Mouse (Mus musculus) B cell, adult 2 months (primary cell): ENCODE measurements around the gene Cnksr1.

Experiments used
- DNase-seq, 2 experiments: peaks; one replicate each; pipeline ENCODE4 v3.0.0; 2022

The Cnksr1 gene

DNA sequence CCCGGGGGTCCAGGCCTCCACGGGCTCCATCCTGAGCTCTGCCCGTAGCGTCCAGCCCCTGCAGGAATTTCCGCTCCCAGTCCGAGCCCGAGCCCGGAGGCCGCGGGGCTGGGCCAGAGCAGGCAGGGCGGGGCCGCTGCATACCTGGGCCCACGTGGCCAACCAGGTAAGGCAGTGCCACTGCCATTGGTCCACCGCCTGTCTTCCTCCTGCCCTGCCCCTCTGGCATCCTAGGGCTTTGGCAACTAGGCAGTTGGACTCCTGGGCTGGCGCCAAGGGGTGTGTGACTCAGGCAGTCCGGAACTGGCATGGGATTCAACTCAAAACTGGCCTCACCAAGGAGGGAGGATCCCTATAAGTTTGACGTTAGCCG is at the start of gene Cnksr1:
TSS of gene Cnksr1 (minus strand) at position 121 of the 373 bp plus-strand sequence.
- DNase-seq: no peak

- peak; percentile 76 to 78 for DNase-seq
These were observed 49.4 kb upstream of the Cnksr1 start, which contains the start of gene Pdik1l for GRCm38 (mm10) chr4:134287575-134288025. TSS of gene Pdik1l (minus strand) at chr4:134287895.

- DNase-seq: peak; percentile 99 to 100
These were observed 49.0 kb upstream of the Cnksr1 start for GRCm38 (mm10) chr4:134287168-134287564.

GRCm38 (mm10) chr4:134286226-134287167 is 48.3 kb upstream of the Cnksr1 start:
- DNase-seq: no peak

GRCm38 (mm10) chr4:134284942-134285341 is 46.7 kb upstream of the Cnksr1 start:
- no peak for DNase-seq

DNA sequence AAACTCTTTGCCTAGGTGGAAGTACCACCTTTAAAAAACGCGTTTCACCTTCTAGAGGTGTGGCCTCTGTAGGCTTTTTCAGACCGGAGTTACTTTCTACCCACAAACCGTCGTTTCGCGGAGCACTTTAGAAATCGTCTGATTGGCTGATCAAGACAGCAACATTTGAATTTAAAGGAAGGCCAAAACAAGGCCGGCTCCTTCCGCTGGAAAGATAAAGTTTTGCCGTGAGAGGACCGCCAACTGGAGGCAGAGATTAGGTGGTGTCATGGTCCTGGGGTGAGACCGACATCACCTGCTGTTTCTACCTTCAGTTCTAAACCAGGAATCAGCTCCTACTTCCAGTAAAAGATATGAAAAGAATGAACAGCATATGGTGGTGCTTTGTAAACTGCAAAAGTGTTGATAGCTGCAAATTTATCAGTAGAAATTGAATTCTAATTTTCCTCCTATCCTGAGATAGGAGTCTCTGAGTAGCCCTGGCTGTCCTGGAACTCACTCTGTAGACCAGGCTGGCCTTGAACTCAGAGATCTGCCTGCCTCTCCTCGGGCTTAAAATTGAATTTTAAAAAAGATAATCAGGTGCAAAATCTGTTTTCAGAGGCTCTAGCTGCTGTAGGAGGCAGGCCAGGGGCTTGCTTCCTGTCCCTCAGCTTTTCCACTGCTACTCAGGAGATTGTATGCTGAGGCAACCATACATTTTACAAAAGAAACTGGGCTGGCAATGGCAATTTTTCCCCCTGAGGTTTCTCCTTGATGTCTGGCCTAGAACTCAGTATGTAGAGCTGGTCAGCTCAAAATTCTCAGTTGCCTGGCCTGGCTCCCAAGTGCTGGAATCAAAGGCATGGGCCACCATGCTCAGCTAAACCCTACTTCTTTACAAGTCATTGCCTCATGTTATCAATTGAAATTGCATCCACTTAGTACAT is 35.5 kb upstream of the Cnksr1 start:
- peak; percentile 57 to 61 for DNase-seq

DNA sequence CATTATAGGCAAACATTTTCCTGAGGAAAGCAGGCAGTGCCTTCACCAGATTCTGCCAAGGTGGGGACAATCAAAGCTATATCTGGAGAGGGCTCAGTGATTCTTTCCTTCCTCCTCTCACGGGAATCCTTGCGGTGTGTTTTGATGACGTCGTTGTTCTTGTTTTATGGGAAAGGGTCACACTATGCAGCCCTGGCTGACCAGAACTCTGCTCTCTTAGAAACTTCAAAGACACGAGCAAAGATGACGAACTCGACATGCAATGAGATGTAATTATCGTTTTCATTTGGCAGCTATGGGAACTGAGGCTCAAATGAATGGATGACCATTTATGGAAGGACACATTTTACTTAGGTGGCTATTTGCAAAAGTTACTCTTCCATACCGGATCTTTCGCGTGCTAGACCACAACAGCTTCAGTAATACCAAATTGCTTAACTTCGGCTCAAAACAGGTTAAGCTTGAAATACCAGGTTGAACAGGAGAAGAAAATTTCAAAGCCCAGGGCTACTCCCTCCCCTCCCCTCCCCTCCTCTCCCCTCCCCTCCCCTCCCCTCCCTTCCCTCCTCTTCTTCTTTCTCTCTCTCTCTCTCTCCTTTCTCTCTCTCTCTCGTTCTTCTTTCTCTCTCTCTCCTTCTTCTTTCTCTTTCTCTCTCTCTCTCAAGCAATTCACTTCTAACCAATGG is 34.7 kb upstream of the Cnksr1 start:
- no peak for DNase-seq

DNA sequence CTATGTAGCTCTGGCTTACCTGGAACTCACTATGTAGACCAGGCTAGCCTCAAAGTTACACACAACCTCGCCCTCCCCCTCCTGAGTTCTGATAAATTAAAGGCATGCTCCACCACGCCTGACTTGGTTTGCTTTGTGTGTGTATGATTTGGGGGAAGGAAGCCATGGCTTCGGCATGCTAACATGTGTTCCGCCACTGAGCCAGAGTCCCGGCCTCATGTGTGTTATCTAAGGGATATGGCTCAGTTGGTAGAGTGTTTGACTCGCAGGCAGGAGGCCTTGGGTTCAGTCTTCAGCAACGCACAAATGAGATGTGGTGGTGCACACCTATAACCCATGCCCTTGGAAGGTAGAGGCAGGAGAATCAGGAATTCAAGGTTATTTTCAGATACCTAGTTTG is 33.8 kb upstream of the Cnksr1 start:
- DNase-seq: no peak

DNA sequence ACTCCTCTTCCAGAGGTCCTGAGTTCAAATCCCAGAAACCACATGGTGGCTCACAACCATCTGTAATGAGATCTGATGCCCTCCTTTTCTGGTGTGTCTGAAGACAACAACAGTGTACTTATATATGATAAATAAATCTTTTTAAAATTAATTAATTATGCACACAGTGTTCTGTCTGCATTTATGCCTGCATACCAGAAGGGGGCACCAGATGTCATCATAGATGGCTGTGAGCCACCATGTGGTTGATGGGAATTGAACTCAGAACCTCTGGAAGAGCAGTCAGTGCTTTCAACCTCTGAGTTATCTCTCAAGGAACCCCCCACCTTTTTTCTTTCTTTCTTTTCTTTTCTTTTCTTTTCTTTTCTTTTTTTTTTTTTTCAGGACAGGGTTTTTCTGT is 31.4 kb upstream of the Cnksr1 start:
- peak; percentile 44 to 49 for DNase-seq

GRCm38 (mm10) chr4:134268102-134268655 is 30.0 kb upstream of the Cnksr1 start:
- DNase-seq: no peak

DNA sequence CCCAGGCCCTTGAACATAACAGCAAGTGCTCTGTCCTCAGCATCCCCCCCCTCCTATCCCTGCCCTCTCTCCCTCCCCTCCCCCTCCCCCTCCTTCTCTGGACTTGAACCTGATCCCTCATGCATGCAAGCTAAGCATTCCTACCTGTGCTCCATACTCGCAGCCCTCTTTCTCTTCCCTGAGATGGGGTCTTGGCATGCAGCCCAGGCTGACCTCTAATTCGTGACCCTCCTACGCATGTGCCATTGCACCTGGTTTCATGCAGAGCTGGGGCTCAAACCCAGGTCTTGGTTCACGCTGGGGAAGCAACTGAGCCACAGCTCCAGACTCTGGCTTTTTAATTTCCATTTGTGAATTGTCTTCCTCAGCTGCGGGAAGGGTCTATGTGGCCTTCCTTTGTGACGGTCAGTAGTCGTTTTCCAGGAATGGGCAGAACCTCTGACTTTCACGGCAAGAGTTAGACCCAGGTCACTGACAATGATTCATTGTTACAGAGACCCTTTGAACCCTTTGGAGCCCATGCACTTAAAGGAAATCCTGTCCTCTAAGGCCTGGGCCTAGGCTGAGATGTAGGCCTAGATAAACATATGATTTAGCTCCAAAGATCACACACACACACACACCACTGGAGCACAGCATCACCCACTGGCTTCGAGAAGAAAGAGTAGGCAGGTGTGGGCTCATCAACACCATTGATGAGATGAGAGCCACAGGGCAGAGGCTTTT is 27.8 kb upstream of the Cnksr1 start:
- no peak for DNase-seq

- DNase-seq: peak; percentile 56 to 61
These were observed 25.0 kb upstream of the Cnksr1 start for GRCm38 (mm10) chr4:134263191-134263590.

GRCm38 (mm10) chr4:134258354-134258753 is 20.2 kb upstream of the Cnksr1 start:
- DNase-seq: no peak

DNA sequence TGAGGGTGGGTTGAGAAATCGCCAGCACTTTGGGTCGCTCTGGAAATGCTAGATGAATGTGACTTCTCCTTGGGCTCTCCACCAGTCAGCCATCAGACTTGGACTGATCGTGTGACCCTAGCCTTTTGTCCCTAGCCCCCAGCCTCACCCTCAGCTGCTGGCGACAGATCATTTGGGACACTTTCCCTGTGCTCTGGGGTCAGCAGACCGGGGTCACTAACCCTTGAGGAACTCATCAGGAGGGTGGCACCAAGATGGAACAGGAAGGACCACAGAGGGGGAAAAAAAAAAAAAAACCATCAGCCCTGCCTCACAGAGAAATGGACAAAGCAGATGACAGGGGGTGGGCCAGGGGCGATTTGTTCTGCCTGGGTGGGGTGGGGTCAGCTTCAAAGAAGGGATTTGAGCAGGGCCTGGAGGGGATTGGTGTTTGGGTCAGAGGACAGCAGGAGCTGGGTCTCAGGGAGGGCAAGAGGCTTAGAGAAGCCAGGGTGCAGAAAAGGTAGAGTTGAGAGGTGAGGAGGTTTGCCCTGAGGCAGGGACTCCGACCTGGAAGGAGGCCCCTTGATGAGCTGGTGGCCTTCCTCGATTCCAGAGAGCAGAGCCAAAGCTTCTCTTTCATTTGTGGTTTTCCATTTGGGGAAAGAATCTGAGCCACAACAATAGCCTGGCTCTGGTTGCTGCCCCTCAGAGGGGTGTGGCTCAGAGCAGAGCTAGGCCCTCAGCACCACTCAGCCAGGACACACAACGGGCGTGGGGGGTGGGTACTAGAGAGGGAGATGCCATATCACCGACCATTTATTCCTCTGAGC is 19.2 kb upstream of the Cnksr1 start:
- no peak for DNase-seq

DNA sequence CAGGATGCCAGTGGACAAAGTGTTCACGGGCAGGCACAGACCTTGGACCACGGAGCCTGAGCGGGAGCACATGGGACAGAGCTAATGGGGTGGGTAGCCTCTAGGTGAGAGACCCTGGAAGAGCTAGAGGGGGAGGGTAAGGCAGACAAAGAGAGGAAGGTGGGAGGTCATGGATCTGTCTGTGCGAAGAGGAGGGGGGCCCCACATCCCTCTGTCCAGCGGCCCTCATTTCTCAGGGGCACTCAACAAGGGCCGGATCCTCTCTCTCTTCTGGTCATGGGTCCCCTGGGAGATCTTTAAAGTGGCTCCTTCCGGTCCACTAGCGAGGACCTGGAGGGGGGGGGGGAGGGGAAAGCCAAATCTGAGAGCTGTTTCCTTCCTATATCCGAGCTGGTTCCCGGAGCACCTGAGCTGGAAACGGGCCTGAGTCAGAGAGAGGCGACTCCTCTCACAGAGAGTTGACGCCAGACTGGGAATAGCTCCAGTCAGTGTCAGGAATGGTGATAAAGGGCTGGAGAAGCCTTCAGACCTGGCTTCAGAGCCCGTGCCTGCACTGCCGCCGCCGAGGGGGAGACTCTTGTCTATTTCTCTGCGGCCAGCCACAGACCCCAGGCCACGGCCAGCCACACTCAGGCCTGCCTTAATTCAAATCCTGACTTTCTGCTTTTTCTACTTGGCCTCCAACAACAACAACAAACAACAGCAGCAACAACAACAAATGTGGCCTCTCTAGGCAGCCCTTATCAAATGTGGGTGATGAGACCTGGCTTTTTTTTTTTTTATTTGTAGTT is 18.4 kb upstream of the Cnksr1 start:
- DNase-seq: no peak

GRCm38 (mm10) chr4:134255854-134256253 is 17.7 kb upstream of the Cnksr1 start:
- DNase-seq: no peak

DNA sequence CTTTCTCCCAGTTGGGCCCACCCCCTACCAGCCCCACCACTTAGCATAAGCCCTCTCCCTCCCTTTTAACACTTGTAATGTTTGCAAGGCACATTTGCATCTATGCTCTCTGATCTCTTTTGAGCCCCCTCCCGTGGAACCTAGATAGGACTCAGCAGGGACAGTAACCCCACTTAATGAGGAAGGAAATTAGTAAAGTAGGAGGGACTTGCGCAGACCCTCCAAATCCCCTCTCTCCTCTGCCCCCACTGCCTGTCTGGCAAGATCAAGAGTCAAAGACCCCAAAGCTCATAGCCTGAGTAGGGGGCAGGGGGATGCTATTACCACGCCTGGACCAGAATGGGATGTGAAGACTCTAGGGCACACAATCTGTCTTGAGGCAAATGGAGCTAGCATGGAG is 16.6 kb upstream of the Cnksr1 start:
- no peak for DNase-seq

- DNase-seq: no peak
These were observed 15.6 kb upstream of the Cnksr1 start, which contains the start of gene Grrp1 for GRCm38 (mm10) chr4:134253722-134254324. TSS of gene Grrp1 (minus strand) at chr4:134254106.
